Mouse (Mus musculus): ENCODE measurements around the gene Glp2r.
A peak's percentile ranks its signal among the peaks of the same experiment; 100 is the strongest.

Glp2r gene

GRCm38 (mm10) chr11:67727095-67727494 lies 43.9 kb downstream of the Glp2r start:
- no peak for DNase-seq

DNA sequence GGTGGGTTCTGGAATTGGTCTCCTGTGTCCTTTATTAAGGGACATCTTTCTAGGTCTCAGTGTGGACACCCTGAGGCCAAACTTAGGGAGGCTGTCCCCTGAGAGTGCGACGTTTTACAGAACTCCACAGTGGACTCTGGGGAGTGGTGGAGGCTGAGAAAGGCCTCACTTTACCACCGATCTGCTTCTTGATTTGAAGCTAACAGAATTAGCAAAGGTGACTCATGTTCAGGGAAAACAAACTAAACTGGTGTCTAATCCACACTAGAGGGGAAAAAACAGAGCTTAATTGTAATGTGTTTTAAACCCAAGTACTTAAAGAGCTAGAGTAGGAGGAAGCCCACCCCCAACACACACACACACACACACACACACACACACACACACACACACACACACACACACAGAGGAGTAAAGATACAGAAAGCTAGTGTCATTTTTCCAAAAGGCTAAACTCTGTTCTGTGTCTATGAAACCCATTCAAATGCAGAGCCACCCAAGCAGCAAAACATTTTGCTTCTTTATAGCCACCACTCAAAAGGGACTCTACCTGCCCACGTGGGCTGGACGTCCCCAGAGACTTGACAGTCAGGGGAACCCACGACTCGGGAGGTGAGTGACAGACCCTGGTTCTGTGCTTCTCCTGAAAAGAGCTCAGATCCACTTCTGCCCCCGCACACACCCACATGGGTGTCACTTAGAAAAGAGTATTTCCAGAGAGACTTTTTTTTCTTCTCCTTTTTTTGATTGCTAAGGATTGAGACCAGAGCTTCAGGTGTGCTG lies 47.5 kb downstream of the Glp2r start:
- DNase-seq = no peak

DNA sequence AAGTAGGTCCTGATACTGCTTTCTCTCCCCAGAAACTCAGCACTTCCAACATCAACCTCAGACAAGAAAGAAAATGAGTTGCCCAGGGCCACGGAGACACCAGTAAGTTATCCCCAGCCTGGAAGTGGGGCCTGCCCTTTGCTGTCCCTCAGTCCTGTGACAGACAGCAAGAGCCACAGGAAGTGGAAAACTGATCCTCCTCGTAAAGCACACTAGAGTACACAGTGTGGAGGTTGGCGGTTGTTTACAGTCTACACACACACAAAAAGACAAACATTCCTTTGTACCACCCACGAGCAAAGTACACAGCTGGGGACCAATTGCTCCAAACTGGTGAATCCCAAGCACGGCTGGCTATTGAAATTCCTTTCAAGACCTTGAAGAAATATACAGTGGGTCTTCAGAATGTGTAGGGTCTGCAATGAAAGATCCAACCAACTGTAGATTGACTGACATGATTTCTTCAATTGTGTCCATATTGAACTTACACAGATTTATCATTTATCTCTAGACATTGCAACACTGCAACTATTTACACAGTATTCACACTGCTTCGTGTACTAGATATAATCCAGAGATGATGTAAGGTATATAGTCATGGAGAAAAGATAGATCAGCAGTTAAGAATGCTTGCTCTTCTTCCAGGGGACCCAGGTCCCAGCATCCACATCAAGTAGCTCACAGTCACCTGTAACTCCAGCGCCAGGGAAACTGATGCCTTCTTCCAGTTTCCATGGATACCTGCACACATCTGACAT lies 48.4 kb downstream of the Glp2r start:
- DNase-seq = no peak

GRCm38 (mm10) chr11:67721485-67721884 lies 49.5 kb downstream of the Glp2r start:
- DNase-seq = no peak

DNA sequence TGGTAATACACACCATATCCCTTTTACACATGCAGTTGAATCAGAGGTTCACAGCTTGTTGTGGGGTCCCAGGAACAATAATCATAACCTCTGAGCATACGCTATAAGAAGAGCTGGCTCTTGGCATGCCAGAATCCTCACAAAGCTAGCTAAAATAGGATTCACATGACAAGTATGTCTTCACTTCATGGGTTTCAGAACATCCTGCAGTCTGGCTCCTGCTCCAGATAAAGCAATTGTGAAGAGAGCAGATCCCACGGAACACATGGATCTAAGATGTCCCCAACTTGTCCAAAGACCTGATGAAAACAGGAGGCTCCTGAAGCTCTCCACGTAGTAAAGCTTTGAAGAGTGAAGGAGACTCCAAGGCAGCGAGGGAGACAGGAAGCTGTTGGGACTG lies 55.6 kb downstream of the Glp2r start:
- no peak for DNase-seq

DNA sequence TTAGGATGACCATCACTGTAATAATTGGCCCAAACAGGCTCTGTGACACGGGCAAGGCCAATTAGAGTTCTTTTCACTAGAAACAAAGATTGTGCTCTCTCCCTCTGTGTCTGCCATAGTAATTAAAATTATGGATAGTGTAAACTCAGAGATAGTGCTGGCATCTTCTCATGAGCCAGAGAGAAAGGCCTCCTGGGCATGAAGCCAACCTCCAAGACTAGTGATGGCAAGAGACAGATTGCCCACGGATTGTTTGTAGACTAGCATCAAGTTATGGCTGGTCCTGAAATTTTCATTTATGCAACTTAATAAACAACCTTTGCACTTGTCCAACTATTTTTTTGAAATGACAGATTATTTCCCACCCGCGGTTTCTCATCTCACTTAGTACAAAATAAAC lies 58.0 kb downstream of the Glp2r start:
- no peak for DNase-seq

DNA sequence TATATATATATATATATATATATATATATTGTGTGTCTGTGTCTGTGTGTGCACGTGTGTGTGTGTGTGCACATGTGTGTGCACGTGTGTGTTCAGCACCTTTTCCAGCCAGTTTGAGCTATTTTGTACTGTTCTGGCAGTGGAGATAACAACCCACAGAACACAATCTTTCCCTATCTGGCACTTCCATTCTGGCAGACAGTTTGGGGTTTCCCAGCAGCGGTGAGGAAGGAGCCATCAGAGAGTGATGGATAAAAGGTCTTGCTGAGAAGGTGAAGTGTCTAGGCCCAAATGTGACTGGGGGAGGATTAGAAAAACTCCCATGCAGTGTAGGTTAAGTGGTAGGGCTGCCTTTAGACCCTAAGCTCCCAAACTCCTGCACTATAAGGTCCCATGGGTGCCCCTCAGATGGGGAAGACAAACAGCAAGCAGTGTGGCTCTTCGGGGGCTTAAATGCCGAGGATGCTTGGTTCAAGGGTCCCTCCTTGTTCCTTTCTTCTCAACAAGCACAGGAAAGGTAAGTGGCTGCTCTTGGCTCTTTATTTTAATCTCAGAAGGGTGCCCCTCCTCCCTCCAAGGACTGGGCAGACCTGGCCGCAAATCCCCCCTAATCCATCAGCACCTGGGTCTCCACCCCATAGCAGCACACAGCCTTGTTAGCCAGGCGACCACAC lies 76.1 kb downstream of the Glp2r start, which contains the start of gene Rcvrn:
Gene Rcvrn (plus strand): TSS at position 624 of the 674 bp plus-strand sequence.
- DNase-seq = no peak

- DNase-seq = no peak
These were observed 84.8 kb downstream of the Glp2r start for GRCm38 (mm10) chr11:67686109-67686508.

DNA sequence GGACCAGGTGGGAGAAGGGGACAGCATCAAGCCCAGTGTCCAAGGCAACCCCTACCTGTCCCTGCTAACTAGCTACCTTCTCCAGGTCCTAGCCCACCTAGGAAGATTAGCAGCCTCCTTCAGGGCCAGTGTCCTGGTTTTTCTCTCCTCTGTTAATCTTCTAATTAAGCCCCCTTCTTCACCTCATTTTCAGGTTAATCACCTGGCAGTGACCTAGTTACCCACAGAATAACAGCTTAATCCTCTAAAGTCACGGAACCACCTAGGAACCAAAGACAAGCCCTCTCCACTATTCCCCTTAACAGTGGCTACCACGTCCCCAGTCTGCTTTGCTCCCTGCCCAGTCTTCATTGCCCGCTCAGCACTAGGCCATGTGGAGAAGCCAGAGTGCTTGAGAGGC lies 89.1 kb downstream of the Glp2r start:
- no peak for DNase-seq

DNA sequence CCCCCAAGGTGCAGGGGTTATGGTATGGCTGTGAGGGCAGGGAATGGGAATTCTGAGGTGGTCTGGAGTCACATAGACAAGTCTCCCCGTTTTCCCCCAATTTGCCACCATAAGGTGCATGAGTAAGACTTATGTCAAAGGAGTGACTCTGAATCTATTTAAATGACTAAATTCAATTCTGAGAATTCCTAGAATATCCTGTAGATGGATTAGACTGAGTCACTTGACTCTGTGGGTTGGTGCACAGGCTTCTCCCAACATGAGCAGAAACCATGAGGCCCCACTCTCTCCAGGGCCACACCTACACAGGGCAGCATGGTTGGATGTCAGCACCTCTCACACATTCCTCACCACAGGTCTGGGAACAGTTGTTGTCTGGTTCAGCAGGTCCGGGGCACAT lies 91.0 kb downstream of the Glp2r start:
- DNase-seq = no peak

GRCm38 (mm10) chr11:67679300-67679699 lies 91.7 kb downstream of the Glp2r start:
- no peak for DNase-seq

- DNase-seq = no peak
These were observed 95.1 kb downstream of the Glp2r start for GRCm38 (mm10) chr11:67675562-67676540.

- DNase-seq = no peak
These were observed 98.8 kb downstream of the Glp2r start for GRCm38 (mm10) chr11:67672140-67672539.

GRCm38 (mm10) chr11:67670031-67670430 lies 100.9 kb downstream of the Glp2r start:
- no peak for DNase-seq

DNA sequence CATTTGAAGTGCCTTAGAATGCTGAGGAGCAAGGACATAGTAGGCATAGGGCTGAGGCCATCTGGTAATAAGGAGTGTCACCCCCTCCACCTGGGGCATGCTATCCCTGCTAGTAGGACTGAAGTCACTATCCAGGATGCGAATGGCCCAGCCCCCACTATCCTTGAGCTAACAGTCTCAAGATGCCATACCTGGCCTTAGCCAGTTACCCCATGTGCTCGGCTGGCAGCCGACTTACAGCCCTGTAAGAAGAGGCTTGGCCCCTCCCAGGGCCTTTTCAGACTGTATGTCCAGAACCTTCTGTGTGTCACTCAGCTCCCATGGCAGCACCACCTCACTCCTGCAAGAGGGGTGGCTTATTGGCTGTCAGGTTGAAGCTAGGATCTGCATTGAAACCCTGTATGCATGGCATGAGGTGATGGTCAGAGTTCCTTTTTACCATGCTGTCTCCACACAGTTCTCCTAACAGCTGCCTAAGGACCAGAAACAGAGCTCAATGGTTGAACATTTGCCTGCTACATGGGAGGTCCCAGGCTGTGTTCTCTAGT lies 102.4 kb downstream of the Glp2r start:
- no peak for DNase-seq

GRCm38 (mm10) chr11:67667531-67668332 lies 103.2 kb downstream of the Glp2r start:
- DNase-seq = peak; percentile 61

DNA sequence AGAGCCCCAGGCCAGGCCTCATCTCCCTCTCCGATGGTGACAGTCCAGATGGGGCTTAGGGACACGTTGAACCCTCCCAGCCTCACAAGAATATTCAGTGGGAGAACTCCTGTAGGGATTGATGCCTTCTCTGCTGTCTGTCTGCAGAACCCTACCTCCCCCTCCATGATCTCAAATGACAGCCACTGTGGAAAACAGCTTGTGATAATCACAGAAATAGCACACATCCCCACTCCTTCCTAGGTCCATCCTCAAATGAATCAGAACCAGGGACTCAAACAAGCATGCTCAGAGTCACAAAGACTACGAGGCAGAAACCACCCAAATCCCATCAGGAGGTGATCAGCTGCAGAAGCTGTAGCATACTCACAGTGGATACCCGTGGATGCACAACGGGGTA lies 104.8 kb downstream of the Glp2r start:
- DNase-seq = no peak

DNA sequence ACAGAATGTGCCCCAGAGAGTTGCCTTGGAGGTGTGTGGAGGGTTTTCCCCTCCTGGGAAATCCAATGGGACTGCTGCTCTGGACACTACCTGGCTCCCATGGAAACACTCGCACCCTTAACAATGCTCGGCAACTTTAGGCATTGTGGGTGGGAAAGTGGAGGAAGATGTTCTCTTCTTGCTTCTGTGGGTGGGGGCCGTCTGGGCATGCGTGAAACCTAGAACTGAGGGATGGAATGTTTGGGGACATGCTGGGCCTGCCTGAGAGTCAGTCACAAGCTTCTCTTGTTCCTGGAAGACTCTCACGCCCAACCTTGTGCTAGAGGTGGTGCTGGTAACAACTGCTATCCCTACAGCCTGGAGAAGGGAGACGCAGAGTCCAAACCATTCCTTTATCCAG lies 106.0 kb downstream of the Glp2r start:
- no peak for DNase-seq

GRCm38 (mm10) chr11:67664261-67664660 lies 106.7 kb downstream of the Glp2r start:
- DNase-seq = no peak

DNA sequence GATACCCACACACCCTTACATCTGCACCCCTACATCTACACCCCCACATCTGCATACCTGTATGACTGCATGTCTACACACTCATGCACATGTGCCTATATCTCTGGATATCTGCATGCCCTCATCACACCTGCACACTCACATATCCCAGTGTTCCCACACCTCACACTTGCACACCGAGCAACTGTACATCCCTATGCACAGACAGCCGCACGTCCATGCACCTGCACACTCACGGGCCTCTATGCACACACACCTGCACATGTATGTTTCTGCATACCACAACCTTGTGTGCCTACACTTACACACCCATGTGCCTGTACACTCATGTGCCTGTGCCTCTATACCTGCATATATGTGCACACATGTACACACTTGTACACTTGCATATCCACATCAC lies 107.5 kb downstream of the Glp2r start:
- no peak for DNase-seq

DNA sequence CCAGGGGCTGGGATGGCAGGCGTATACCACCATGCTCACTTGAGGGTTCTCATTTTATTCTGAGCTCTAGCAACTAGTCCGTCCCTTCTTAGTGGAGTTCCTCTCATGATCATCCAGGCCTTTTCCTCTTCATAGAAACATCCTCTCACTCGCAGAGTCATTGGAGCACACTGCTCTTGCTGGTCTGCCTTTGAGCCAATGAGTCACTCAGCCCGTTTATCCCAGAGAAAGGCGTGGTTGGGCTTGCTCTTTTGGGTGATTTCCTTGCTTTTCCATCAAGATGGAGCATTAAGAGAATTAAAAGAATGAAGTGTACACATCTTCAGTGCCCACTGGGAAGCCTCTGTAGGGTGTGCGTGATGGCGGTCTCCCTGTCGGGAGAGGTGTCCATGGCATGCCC lies 109.5 kb downstream of the Glp2r start:
- no peak for DNase-seq
